Mouse (Mus musculus) cerebellum, adult 8-10 months (tissue): Measurements from ENCODE around the gene Fyn.

Source experiments
- DNase-seq: peaks from one replicate; pipeline ENCODE4 v3.0.0; 2022

Gene Fyn

GRCm38 (mm10) chr10:39451065-39451464, 82.4 kb downstream of the Fyn start:
- no peak for DNase-seq

- no peak for DNase-seq
Measured at GRCm38 (mm10) chr10:39451918-39452624, 83.4 kb downstream of the Fyn start.

- no peak for DNase-seq
Measured at GRCm38 (mm10) chr10:39455344-39455743, 86.7 kb downstream of the Fyn start.

GRCm38 (mm10) chr10:39455857-39456620, 87.4 kb downstream of the Fyn start:
- no peak for DNase-seq

- no peak for DNase-seq
Measured at GRCm38 (mm10) chr10:39456776-39457175, 88.1 kb downstream of the Fyn start.

- DNase-seq = no peak
Measured at GRCm38 (mm10) chr10:39457281-39457680, 88.6 kb downstream of the Fyn start.

GRCm38 (mm10) chr10:39458766-39459699, 90.4 kb downstream of the Fyn start:
- peak; percentile 59 for DNase-seq

- DNase-seq = no peak
Measured at GRCm38 (mm10) chr10:39460621-39461020, 92.0 kb downstream of the Fyn start.

- no peak for DNase-seq
Measured at GRCm38 (mm10) chr10:39461909-39462308, 93.3 kb downstream of the Fyn start.

GRCm38 (mm10) chr10:39462711-39463110, 94.1 kb downstream of the Fyn start:
- no peak for DNase-seq

- DNase-seq = no peak
Measured at GRCm38 (mm10) chr10:39464383-39464782, 95.7 kb downstream of the Fyn start.

GRCm38 (mm10) chr10:39467317-39467716, 98.7 kb downstream of the Fyn start:
- no peak for DNase-seq

GRCm38 (mm10) chr10:39467821-39468220, 99.2 kb downstream of the Fyn start:
- DNase-seq = no peak

- no peak for DNase-seq
Measured at GRCm38 (mm10) chr10:39468576-39468975, 99.9 kb downstream of the Fyn start.

GRCm38 (mm10) chr10:39469341-39469740, 100.7 kb downstream of the Fyn start:
- no peak for DNase-seq

- no peak for DNase-seq
Measured at GRCm38 (mm10) chr10:39470321-39470720, 101.7 kb downstream of the Fyn start.

- DNase-seq = no peak
Measured at GRCm38 (mm10) chr10:39471040-39471713, 102.5 kb downstream of the Fyn start.

GRCm38 (mm10) chr10:39471714-39472531, 103.3 kb downstream of the Fyn start:
- no peak for DNase-seq

- DNase-seq = no peak
Measured at GRCm38 (mm10) chr10:39472923-39473322, 104.3 kb downstream of the Fyn start.

GRCm38 (mm10) chr10:39479361-39479760, 110.7 kb downstream of the Fyn start:
- DNase-seq = no peak

- no peak for DNase-seq
Measured at GRCm38 (mm10) chr10:39484382-39484826, 115.7 kb downstream of the Fyn start.

GRCm38 (mm10) chr10:39484892-39485291, 116.2 kb downstream of the Fyn start:
- DNase-seq = no peak
